Mouse (Mus musculus) thymus, adult 2 months (tissue): ENCODE results near the gene Slc6a6. TPM values are rescaled to one million over a fixed set of nuclear protein-coding genes. Genes with fewer than 3 reads are reported as not detected.

Source experiments
- DNase-seq: peaks from one replicate; pipeline ENCODE4 v3.0.0; 2021
- H3K27ac ChIP-seq: fragments of 200-500 bp; 2 replicates; pipeline ENCODE4 v1.5.1; 2012; ENCODE audit warnings: low read length, control low read depth; ENCODE audit not compliant: control insufficient read depth, insufficient read depth
- H3K27me3 ChIP-seq: fragments of 200-500 bp; 2 replicates; pipeline ENCODE4 v1.6.1; 2012; ENCODE audit warnings: mild to moderate bottlenecking, low read length, moderate library complexity, mixed read lengths; ENCODE audit not compliant: control insufficient read depth, insufficient read depth
- H3K36me3 ChIP-seq: fragments of 200-500 bp; 2 replicates; pipeline ENCODE4 v1.6.1; 2012; ENCODE audit warnings: mild to moderate bottlenecking, low read length, moderate library complexity; ENCODE audit not compliant: control insufficient read depth, insufficient read depth
- H3K4me1 ChIP-seq: fragments of 200-500 bp; replicated peaks from 2 replicates; pipeline ENCODE4 v1.6.1; 2012; ENCODE audit warnings: low read length; ENCODE audit not compliant: control insufficient read depth, insufficient read depth
- H3K4me3 ChIP-seq: fragments of 200-500 bp; 2 replicates; pipeline ENCODE4 v1.5.1; 2012; ENCODE audit warnings: mild to moderate bottlenecking, low read length, control low read depth, moderate library complexity; ENCODE audit not compliant: control insufficient read depth, insufficient read depth
- CTCF ChIP-seq: fragments of 200-500 bp; IDR thresholded peaks from 2 replicates; pipeline ENCODE4 v1.5.1; 2012; ENCODE audit warnings: mild to moderate bottlenecking, control low read depth, low read length, moderate library complexity, borderline replicate concordance; ENCODE audit not compliant: control insufficient read depth, poor library complexity, insufficient read depth; ENCODE audit errors: extremely low read depth
- POLR2A ChIP-seq: fragments of 200-500 bp; IDR thresholded peaks from 2 replicates; pipeline ENCODE4 v1.6.1; 2012; ENCODE audit warnings: mild to moderate bottlenecking, low read length, control low read depth, moderate library complexity; ENCODE audit not compliant: control insufficient read depth, poor library complexity, insufficient read depth; ENCODE audit errors: extremely low read depth
- WGBS: fragments of 180-500 bp; shearing (Covaris S2); methylation state at CpG from one replicate; pipeline ENCODE4 v1.1.7; 2018; 5-methylcytosine and 5-hydroxymethylcytosine counted together
- polyA plus RNA-seq: library from polyadenylated mRNA; depleted of rRNA; stranded (reverse); fragments of >200 nt; gene quantifications from 2 replicates; pipeline ENCODE4 v1.2.3, GENCODE M21; 2012

Gene Slc6a6
- polyA plus RNA-seq, 1 experiment = 141 TPM

GRCm38 (mm10) chr6:91727361-91727760 lies 43.5 kb downstream of the Slc6a6 start:
- H3K27me3 ChIP-seq = no peaks in the 10 kb centered on the region
- no peaks in the 10 kb centered on the region for H3K4me1 ChIP-seq
- no peak overlapping the region for H3K4me3 ChIP-seq
- no peak for DNase-seq
- H3K27ac ChIP-seq = no peak overlapping the region
- TF ChIP-seq CTCF (no peak), POLR2A (no peak)
- 88% methylated on average over 1 of the region's 1 CpGs for WGBS
- H3K36me3 ChIP-seq = peaks cover 57% of the 10 kb centered on the region

GRCm38 (mm10) chr6:91728939-91729619 lies 45.2 kb downstream of the Slc6a6 start:
- DNase-seq = no peak

GRCm38 (mm10) chr6:91729677-91730127 lies 45.8 kb downstream of the Slc6a6 start:
- Histone ChIP-seq H3K27me3 (no peaks in the 10 kb centered on the region), H3K36me3 (peaks cover 44% of the 10 kb centered on the region), H3K4me1 (no peaks in the 10 kb centered on the region), H3K27ac (no peak overlapping the region), H3K4me3 (no peak overlapping the region)
- DNase-seq = no peak
- 93% methylated on average over 12 of the region's 12 CpGs for WGBS
- TF ChIP-seq CTCF = no peak
- TF ChIP-seq POLR2A = no peak

More at GRCm38 (mm10) chr6:91728939-91729619, 45.2 kb downstream of the Slc6a6 start:
- no peak overlapping the region for H3K27ac ChIP-seq
- H3K27me3 ChIP-seq = no peaks in the 10 kb centered on the region
- no peak overlapping the region for H3K4me3 ChIP-seq
- peaks cover 49% of the 10 kb centered on the region for H3K36me3 ChIP-seq
- WGBS = 91% methylated on average over 6 of the region's 6 CpGs
- no peak for TF ChIP-seq POLR2A
- no peak for TF ChIP-seq CTCF
- H3K4me1 ChIP-seq = no peaks in the 10 kb centered on the region

- Histone ChIP-seq H3K27me3 (no peaks in the 10 kb centered on the region), H3K4me3 (no peak overlapping the region), H3K36me3 (peaks cover 44% of the 10 kb centered on the region), H3K4me1 (no peaks in the 10 kb centered on the region), H3K27ac (no peak overlapping the region)
- no peak for DNase-seq
- TF ChIP-seq POLR2A (no peak), CTCF (no peak)
- WGBS = 95% methylated on average over 11 of the region's 11 CpGs
Measured at GRCm38 (mm10) chr6:91732138-91732537, 48.3 kb downstream of the Slc6a6 start.

- TF ChIP-seq POLR2A = no peak
- TF ChIP-seq CTCF = no peak
- Histone ChIP-seq H3K27me3 (no peaks in the 10 kb centered on the region), H3K36me3 (peaks cover 50% of the 10 kb centered on the region), H3K4me3 (no peak overlapping the region), H3K4me1 (no peaks in the 10 kb centered on the region), H3K27ac (no peak overlapping the region)
- DNase-seq = no peak
- 96% methylated on average over 5 of the region's 5 CpGs for WGBS
Measured at GRCm38 (mm10) chr6:91736471-91736870, 52.6 kb downstream of the Slc6a6 start.

GRCm38 (mm10) chr6:91737451-91737850 lies 53.6 kb downstream of the Slc6a6 start:
- DNase-seq = no peak
- no peaks in the 10 kb centered on the region for H3K4me1 ChIP-seq
- no peaks in the 10 kb centered on the region for H3K27me3 ChIP-seq
- no peak for TF ChIP-seq POLR2A
- no peak for TF ChIP-seq CTCF
- H3K27ac ChIP-seq = no peak overlapping the region
- H3K36me3 ChIP-seq = peaks cover 53% of the 10 kb centered on the region
- 96% methylated on average over 7 of the region's 7 CpGs for WGBS
- H3K4me3 ChIP-seq = no peak overlapping the region
